ENCODE assay signal across 15 mouse cellular contexts in the genomic region with DNA sequence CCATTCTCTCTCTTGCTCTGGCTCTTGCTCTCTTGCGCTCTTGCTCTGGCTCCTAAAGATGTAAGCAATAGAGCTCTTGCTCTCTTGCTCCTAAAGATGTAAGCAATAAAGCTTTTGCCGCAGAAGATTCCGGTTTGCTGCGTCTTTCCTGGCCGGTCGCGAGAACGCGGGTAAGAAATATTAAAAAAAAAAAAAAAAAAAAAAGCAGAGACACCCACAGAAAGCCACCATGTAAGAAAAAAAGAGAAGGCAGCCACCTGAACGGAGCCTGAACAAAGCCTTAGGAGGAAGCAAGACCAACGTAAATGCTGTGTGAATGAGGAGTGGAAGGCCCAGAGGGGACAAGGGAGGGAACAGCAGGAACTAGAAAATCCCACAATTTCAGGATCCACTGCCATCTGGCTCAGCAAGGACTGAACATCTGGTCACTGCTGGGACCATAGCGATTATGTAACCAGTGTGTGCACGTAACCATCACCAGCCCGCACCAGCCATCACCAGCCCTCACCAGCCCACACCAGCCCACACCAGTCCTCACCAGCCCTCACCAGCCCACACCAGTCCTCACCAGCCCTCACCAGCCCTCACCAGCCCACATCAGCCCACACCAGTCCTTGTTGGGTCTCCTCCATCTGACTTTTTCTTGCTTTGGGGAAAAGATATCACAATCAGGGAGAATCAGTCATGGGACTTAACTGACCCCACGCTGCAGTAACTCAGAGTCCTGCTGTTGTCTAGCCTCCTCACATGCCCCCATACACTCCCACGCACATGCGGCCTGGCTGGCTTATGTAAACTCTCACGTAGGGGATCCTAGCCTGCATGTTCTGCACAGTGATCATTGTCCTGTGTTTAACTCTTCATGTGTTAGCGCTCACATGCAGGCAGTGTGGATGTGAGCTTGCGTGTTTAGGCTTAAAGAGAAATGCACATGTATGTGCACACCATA. TPM values are rescaled to one million over a fixed set of nuclear protein-coding genes. Genes with fewer than 3 reads are reported as not detected.
DNase-seq lines count a peak whose midpoint lies in the region; ATAC-seq and TF ChIP-seq lines count a peak whose summit lies in the region.
"Had no signal": no experiment of that assay in that cellular context is flagged by ENCODE, and none has a peak within 500 bp of the region (broad histone marks: within the 10 kb centered on the region; RNA-seq: fewer than 3 reads in every experiment).

No protein-coding gene starts in this region.

- H3K9me3 ChIP-seq in kidney, postnatal 0 days (replicated peaks; ENCODE audit: low read length) = no peaks in the 10 kb centered on the region
- H3K9me3 ChIP-seq in liver, embryonic 16.5 days (replicated peaks; ENCODE audit: control insufficient read depth, low read length) = no peaks in the 10 kb centered on the region
- H3K9me3 ChIP-seq: heart, embryonic 13.5 days; intestine, embryonic 15.5 days; limb, embryonic 12.5 days had no signal

- H3K27me3 ChIP-seq in kidney, postnatal 0 days (ENCODE audit: insufficient read depth, low read length) = no peaks in the 10 kb centered on the region
- H3K27me3 ChIP-seq in liver, embryonic 16.5 days (ENCODE audit: control insufficient read depth, insufficient read depth, low read depth, low read length) = no peaks in the 10 kb centered on the region
- H3K27me3 ChIP-seq: heart, embryonic 13.5 days; intestine, embryonic 15.5 days; limb, embryonic 12.5 days had no signal

- no peaks in the 10 kb centered on the region for H3K36me3 ChIP-seq in kidney, postnatal 0 days (ENCODE audit: insufficient read depth, low read length)
- no peaks in the 10 kb centered on the region for H3K36me3 ChIP-seq in liver, embryonic 16.5 days (ENCODE audit: control insufficient read depth, insufficient read depth)
- H3K36me3 ChIP-seq: heart, embryonic 13.5 days; intestine, embryonic 15.5 days; limb, embryonic 12.5 days had no signal

- 76% methylated on average over 20 of the region's 20 CpGs for WGBS in kidney, postnatal 0 days
- 84% methylated on average over 20 of the region's 20 CpGs for whole genome bisulfite sequencing in liver, embryonic 16.5 days (ENCODE audit: insufficient replicate concordance)

- H3K9ac ChIP-seq in kidney, postnatal 0 days (ENCODE audit: low read depth, low read length) = no peak overlapping the region
- no peak overlapping the region for H3K9ac ChIP-seq in liver, embryonic 16.5 days (ENCODE audit: low read depth, low read length)
- H3K9ac ChIP-seq: heart, embryonic 13.5 days; intestine, embryonic 15.5 days; limb, embryonic 12.5 days had no signal

- no peak overlapping the region for H3K4me2 ChIP-seq in kidney, postnatal 0 days (ENCODE audit: low read length)
- H3K4me2 ChIP-seq in liver, embryonic 16.5 days (ENCODE audit: low read depth, low read length) = 0 out of 2 replicates have a peak overlapping the region, but pooled peaks have one; percentile 1
- H3K4me2 ChIP-seq: heart, embryonic 13.5 days; intestine, embryonic 15.5 days; limb, embryonic 12.5 days had no signal

- no peak overlapping the region for H3K27ac ChIP-seq in kidney, postnatal 0 days
- no peak overlapping the region for H3K27ac ChIP-seq in liver, embryonic 16.5 days (ENCODE audit: low read length)
- H3K27ac ChIP-seq: heart, embryonic 13.5 days; intestine, embryonic 15.5 days; layer of hippocampus, adult 2 months; limb, embryonic 12.5 days had no signal

- no peak for TF ChIP-seq CTCF in kidney, postnatal 0 days (IDR thresholded peaks at IDR 0.05; ENCODE audit: low read depth)

- ATAC-seq in kidney, postnatal 0 days (replicated peaks; ENCODE audit: low FRiP score, low read depth) = no peak
- 0 out of 2 replicates have a peak, but pooled peaks have one; percentile 26 for ATAC-seq in common myeloid progenitor, adult 5-6 weeks (replicated peaks; ENCODE audit: low read depth, poor library complexity, severe bottlenecking)
- ATAC-seq in liver, embryonic 16.5 days (ENCODE audit: low read depth) = no peak
- no peak; the same call in 1 of the 2 replicates for ATAC-seq in monocyte, adult 5-6 weeks (replicated peaks; ENCODE audit: insufficient number of reproducible peaks, low FRiP score, low TSS enrichment, poor library complexity, severe bottlenecking)
- ATAC-seq: intestine, embryonic 15.5 days had no signal

- DNase-seq in kidney, postnatal 0 days (ENCODE audit: low spot score) = peak; percentile 57
- DNase-seq in kidney, adult 9 months = no peak
- DNase-seq in heart, adult 8-10 months (ENCODE audit: low spot score) = peak; percentile 72
- no peak for DNase-seq in lung, postnatal 4 days
- DNase-seq in ovary, postnatal 36 days (ENCODE audit: low spot score) = no peak
- DNase-seq: adrenal gland, adult 8-10 months; cerebellum, adult 11-12 months; right cerebral cortex, postnatal 4 days had no signal

- no peaks in the 10 kb centered on the region for H3K4me1 ChIP-seq in kidney, postnatal 0 days (replicated peaks; ENCODE audit: insufficient read depth, low read length)
- H3K4me1 ChIP-seq in liver, embryonic 16.5 days (ENCODE audit: control insufficient read depth, low read depth, low read length) = peaks cover 40% of the 10 kb centered on the region
- H3K4me1 ChIP-seq: intestine, embryonic 15.5 days; limb, embryonic 12.5 days had no signal

- no peak overlapping the region for H3K4me3 ChIP-seq in kidney, postnatal 0 days (replicated peaks; ENCODE audit: low read depth, low read length)
- H3K4me3 ChIP-seq in liver, embryonic 16.5 days (ENCODE audit: low read depth, low read length) = no peak overlapping the region
- H3K4me3 ChIP-seq: heart, embryonic 13.5 days; intestine, embryonic 15.5 days; layer of hippocampus, adult 2 months; limb, embryonic 12.5 days had no signal

RNA-seq across cellular contexts. Expression of a gene that starts 24.7 kb away (rescaled TPM):
- polyA plus RNA-seq in kidney, postnatal 0 days (2015; fragmentation: Nextera tagmentation; extraction: Ambion mirVana) = 4.5 and 4.7 TPM in 2 replicates
- total RNA-seq in common myeloid progenitor, adult 5-6 weeks (2017) = 1.1 and 4.4 TPM in 2 replicates
- total RNA-seq in heart, adult 8-10 months (2022) = 10 to 100 TPM; 34.7 to 48.9 (median 42.6) TPM
- polyA plus RNA-seq in liver, embryonic 16.5 days (2015; fragmentation: Nextera tagmentation; extraction: Ambion mirVana) = 1.4 and 2.1 TPM in 2 replicates
- total RNA-seq in monocyte, adult 5-6 weeks (2017) = 1.2 TPM in 1 of 3 replicates, not detected in the others

RNA-seq across cellular contexts. Expression of a gene that starts 30.8 kb away (rescaled TPM):
- 31.4 and 33.8 TPM in 2 replicates for polyA plus RNA-seq in kidney, postnatal 0 days (2015; fragmentation: Nextera tagmentation; extraction: Ambion mirVana)
- total RNA-seq in common myeloid progenitor, adult 5-6 weeks (2017) = 20.7 and 34.7 TPM in 2 replicates
- 10 to 100 TPM; 83.5 to 94.1 (median 89.2) TPM for total RNA-seq in heart, adult 8-10 months (2022)
- 4.5 and 4.7 TPM in 2 replicates for polyA plus RNA-seq in liver, embryonic 16.5 days (2015; fragmentation: Nextera tagmentation; extraction: Ambion mirVana)
- total RNA-seq in monocyte, adult 5-6 weeks (2017) = 13.3 to 55.4 TPM (median 22.1 TPM) in 3 replicates

RNA-seq across cellular contexts. Expression of a gene that starts 35.4 kb away (rescaled TPM):
- 0.79 and 0.82 TPM in 2 replicates for polyA plus RNA-seq in kidney, postnatal 0 days (2015; fragmentation: Nextera tagmentation; extraction: Ambion mirVana)
- total RNA-seq in common myeloid progenitor, adult 5-6 weeks (2017) = 14.2 and 17.5 TPM in 2 replicates
- 10 to 100 TPM; 12.7 to 26.1 (median 16.3) TPM for total RNA-seq in heart, adult 8-10 months (2022)
- 6.5 and 7.0 TPM in 2 replicates for polyA plus RNA-seq in liver, embryonic 16.5 days (2015; fragmentation: Nextera tagmentation; extraction: Ambion mirVana)
- total RNA-seq in monocyte, adult 5-6 weeks (2017) = 9.3 to 23.1 TPM (median 14.2 TPM) in 3 replicates

Comparison
In these comparisons a context has a peak if more than half of its experiments do, and no peak if none do; other contexts are left out.
1. DNase-seq: peak in kidney, postnatal 0 days (single experiment) and heart, adult 8-10 months (single experiment); none in kidney, adult 9 months (single experiment), lung, postnatal 4 days (0 of 2) and ovary, postnatal 36 days (single experiment).